Mouse (Mus musculus) right cerebral cortex, postnatal 36 days (tissue): ENCODE results near the gene Ldah.
"Not testable (repeated sequence)": the region's sequence is repeated elsewhere in the genome, so short reads cannot be mapped to it uniquely, and the experiment has no call there.

Experiments
- DNase-seq, 2 experiments: peaks; one replicate each; pipeline ENCODE4 v3.0.0; 2022; ENCODE audit warnings: low spot score in 2 of 2, mixed read lengths in 1 of 2

The Ldah gene

GRCm38 (mm10) chr12:8207978-8208403 is at the start of gene Ldah:
TSS of gene Ldah (plus strand) at chr12:8208107.
- DNase-seq = peak; percentile 87 to 91

GRCm38 (mm10) chr12:8167743-8168142 is 40.2 kb upstream of the Ldah start:
- DNase-seq = no peak

- DNase-seq = no peak
These were observed 27.0 kb upstream of the Ldah start for GRCm38 (mm10) chr12:8180921-8181320.

- no peak for DNase-seq
These were observed 26.2 kb upstream of the Ldah start for GRCm38 (mm10) chr12:8181744-8182143.

GRCm38 (mm10) chr12:8184518-8184917 is 23.4 kb upstream of the Ldah start:
- DNase-seq = no peak

GRCm38 (mm10) chr12:8188161-8188560 is 19.7 kb upstream of the Ldah start:
- DNase-seq = no peak

GRCm38 (mm10) chr12:8188796-8189535 is 18.9 kb upstream of the Ldah start:
- not testable (repeated sequence) for DNase-seq

- DNase-seq = no peak
These were observed 18.2 kb upstream of the Ldah start for GRCm38 (mm10) chr12:8189722-8190121.

- no peak for DNase-seq
These were observed 2.2 kb upstream of the Ldah start for GRCm38 (mm10) chr12:8205721-8206120.

GRCm38 (mm10) chr12:8207578-8207977 is 329 bp upstream of the Ldah start:
- no peak for DNase-seq

- no peak for DNase-seq
These were observed 8.7 kb downstream of the Ldah start for GRCm38 (mm10) chr12:8216392-8217280.

- DNase-seq = no peak
These were observed 15.1 kb downstream of the Ldah start for GRCm38 (mm10) chr12:8223036-8223435.

- no peak for DNase-seq
These were observed 23.2 kb downstream of the Ldah start for GRCm38 (mm10) chr12:8231101-8231500.

GRCm38 (mm10) chr12:8232679-8233078 is 24.8 kb downstream of the Ldah start:
- DNase-seq = no peak

- DNase-seq = no peak
These were observed 34.3 kb downstream of the Ldah start for GRCm38 (mm10) chr12:8242181-8242580.

GRCm38 (mm10) chr12:8244746-8245145 is 36.8 kb downstream of the Ldah start:
- no peak for DNase-seq

GRCm38 (mm10) chr12:8260297-8260696 is 52.4 kb downstream of the Ldah start:
- no peak for DNase-seq

GRCm38 (mm10) chr12:8266311-8266710 is 58.4 kb downstream of the Ldah start:
- DNase-seq = no peak

- no peak for DNase-seq
These were observed 61.7 kb downstream of the Ldah start for GRCm38 (mm10) chr12:8269627-8270026.

GRCm38 (mm10) chr12:8271405-8271804 is 63.5 kb downstream of the Ldah start:
- DNase-seq = no peak

GRCm38 (mm10) chr12:8273471-8274171 is 65.7 kb downstream of the Ldah start:
- DNase-seq = no peak

- DNase-seq = no peak
These were observed 67.5 kb downstream of the Ldah start for GRCm38 (mm10) chr12:8275424-8275823.
